Mouse (Mus musculus) G1E-ER4 (cell line): ENCODE data around the gene Myl6. TPM values are rescaled to one million over a fixed set of nuclear protein-coding genes. Genes with fewer than 3 reads are reported as not detected.

Source experiments
- GATA1 ChIP-seq: IDR thresholded peaks from one replicate; pipeline ENCODE4 v1.8.0; 2012; ENCODE audit warnings: low read length, inconsistent platforms
- polyA plus RNA-seq: library from polyadenylated mRNA; stranded (reverse); fragments of >175 nt; gene quantifications from 2 replicates; pipeline ENCODE4 v1.2.3, GENCODE M21; 2012

The Myl6 gene
- polyA plus RNA-seq, 1 experiment: 221 TPM

GRCm38 (mm10) chr10:128459409-128460269 lies 34.3 kb downstream of the Myl6 start:
- TF ChIP-seq GATA1: no peak

- TF ChIP-seq GATA1: no peak
These were observed 35.1 kb downstream of the Myl6 start, which contains the start of gene Smarcc2 for GRCm38 (mm10) chr10:128458719-128459408. Smarcc2 (plus strand) TSS chr10:128459248.

- no peak for TF ChIP-seq GATA1
These were observed 35.6 kb downstream of the Myl6 start for GRCm38 (mm10) chr10:128458348-128458718.

GRCm38 (mm10) chr10:128457676-128458075 lies 36.3 kb downstream of the Myl6 start:
- TF ChIP-seq GATA1: no peak

- no peak for TF ChIP-seq GATA1
These were observed 38.7 kb downstream of the Myl6 start for GRCm38 (mm10) chr10:128455280-128455679.

- no peak for TF ChIP-seq GATA1
These were observed 39.5 kb downstream of the Myl6 start for GRCm38 (mm10) chr10:128454471-128454870.

GRCm38 (mm10) chr10:128451014-128451413 lies 42.9 kb downstream of the Myl6 start:
- TF ChIP-seq GATA1: no peak

GRCm38 (mm10) chr10:128445407-128445806 lies 48.5 kb downstream of the Myl6 start:
- no peak for TF ChIP-seq GATA1

GRCm38 (mm10) chr10:128444354-128444753 lies 49.6 kb downstream of the Myl6 start:
- TF ChIP-seq GATA1: no peak

GRCm38 (mm10) chr10:128442718-128443117 lies 51.2 kb downstream of the Myl6 start:
- TF ChIP-seq GATA1: no peak

- no peak for TF ChIP-seq GATA1
These were observed 52.4 kb downstream of the Myl6 start for GRCm38 (mm10) chr10:128441324-128442119.

Other genes starting within 250 kb of the Myl6 start
- 0.04 TPM in 1 of 2 replicates, not detected in the other for gene Apon, start 240.0 kb downstream of the Myl6 start, polyA plus RNA-seq
- not detected in 2 replicates for gene Apof, start 225.5 kb downstream of the Myl6 start, polyA plus RNA-seq
- 9.1 TPM in 2 replicates for gene Stat2, start 223.6 kb downstream of the Myl6 start, polyA plus RNA-seq
- gene Il23a, start 195.4 kb downstream of the Myl6 start, polyA plus RNA-seq: 0.05 and 0.08 TPM in 2 replicates
- 2.7 and 3.1 TPM in 2 replicates for gene Pan2, start 190.8 kb downstream of the Myl6 start, polyA plus RNA-seq
- gene Cnpy2, start 171.7 kb downstream of the Myl6 start, polyA plus RNA-seq: 83.4 and 115 TPM in 2 replicates
- 16.3 and 53.3 TPM in 2 replicates for gene Cs, start 156.4 kb downstream of the Myl6 start, polyA plus RNA-seq
- gene Coq10a, start 125.1 kb downstream of the Myl6 start, polyA plus RNA-seq: 8.7 and 15.8 TPM in 2 replicates
- gene Ankrd52, start 117.0 kb downstream of the Myl6 start, polyA plus RNA-seq: 79.7 and 85.8 TPM in 2 replicates
- not detected in 2 replicates for gene Slc39a5, start 92.9 kb downstream of the Myl6 start, polyA plus RNA-seq
- 226 and 249 TPM in 2 replicates for gene Nabp2, start 82.7 kb downstream of the Myl6 start, polyA plus RNA-seq
- gene Rnf41, start 82.5 kb downstream of the Myl6 start, polyA plus RNA-seq: 11.6 and 14.5 TPM in 2 replicates
- 158 and 204 TPM in 2 replicates for gene Smarcc2, start 34.9 kb downstream of the Myl6 start, polyA plus RNA-seq
- gene Myl6b, start 4.5 kb upstream of the Myl6 start, polyA plus RNA-seq: 18.5 and 18.8 TPM in 2 replicates
- gene Esyt1, start 31.7 kb upstream of the Myl6 start, polyA plus RNA-seq: 77.9 and 92.1 TPM in 2 replicates
- 18.8 and 21.2 TPM in 2 replicates for gene Zc3h10, start 53.6 kb upstream of the Myl6 start, polyA plus RNA-seq
- gene Rpl41, start 55.2 kb upstream of the Myl6 start, polyA plus RNA-seq: 8,707 and 11,892 TPM in 2 replicates
- gene Pa2g4, start 71.8 kb upstream of the Myl6 start, polyA plus RNA-seq: 631 and 749 TPM in 2 replicates
- 0.39 TPM in 2 replicates for gene Erbb3, start 95.5 kb upstream of the Myl6 start, polyA plus RNA-seq
- gene Rps26, start 132.6 kb upstream of the Myl6 start, polyA plus RNA-seq: 1,312 and 5,477 TPM in 2 replicates
- gene Ikzf4, start 151.8 kb upstream of the Myl6 start, polyA plus RNA-seq: 2.7 and 3.6 TPM in 2 replicates
- gene Suox, start 179.9 kb upstream of the Myl6 start, polyA plus RNA-seq: 0.66 and 0.90 TPM in 2 replicates
- 14.3 and 19.7 TPM in 2 replicates for gene Rab5b, start 202.1 kb upstream of the Myl6 start, polyA plus RNA-seq
- 0.10 and 0.18 TPM in 2 replicates for gene Pmel, start 210.1 kb upstream of the Myl6 start, polyA plus RNA-seq
- gene Cdk2, start 210.9 kb upstream of the Myl6 start, polyA plus RNA-seq: 21.0 and 30.8 TPM in 2 replicates